Mouse (Mus musculus) liver, adult 2 months (tissue): ENCODE measurements around the gene Rnf34.

Source experiments
- CTCF ChIP-seq: fragments of 200-500 bp; IDR thresholded peaks from 2 replicates; pipeline ENCODE4 v1.5.1; 2011; ENCODE audit warnings: low read depth, low read length, control low read depth
- POLR2A ChIP-seq: fragments of 200-500 bp; IDR thresholded peaks from 2 replicates; pipeline ENCODE4 v1.6.1; 2011; ENCODE audit warnings: low read length, control low read depth; ENCODE audit not compliant: insufficient read depth; ENCODE audit errors: extremely low read depth

GRCm38 (mm10) chr5:122801684-122802083, 48.2 kb upstream of the Rnf34 start:
- TF ChIP-seq POLR2A: no peak
- TF ChIP-seq CTCF: no peak
